Mouse (Mus musculus) bone marrow macrophage, adult 2 months (primary cell): ENCODE results near the gene Hoxd3.

Experiments
- CTCF ChIP-seq: IDR thresholded peaks from 2 replicates; pipeline ENCODE4 v1.5.1; 2012; ENCODE audit warnings: low read depth, mild to moderate bottlenecking, low read length, moderate library complexity
- POLR2A ChIP-seq: IDR thresholded peaks from 2 replicates; pipeline ENCODE4 v1.6.1; 2012; ENCODE audit warnings: mild to moderate bottlenecking, low read depth, low read length, borderline replicate concordance

- TF ChIP-seq CTCF (no peak), POLR2A (no peak)
These were observed 10.2 kb downstream of the Hoxd3 start for GRCm38 (mm10) chr2:74721882-74722281.
